Mouse (Mus musculus): ENCODE measurements around the gene Zbed6. TPM values are rescaled to one million over a fixed set of nuclear protein-coding genes. Genes with fewer than 3 reads are reported as not detected.
"Not testable (repeated sequence)": the region's sequence is repeated elsewhere in the genome, so short reads cannot be mapped to it uniquely, and the experiment has no call there.

Gene Zbed6
- polyA plus RNA-seq (2014; fragmentation: Nextera tagmentation; extraction: Ambion mirVana), result not detected in 2 replicates

GRCm38 (mm10) chr1:133660466-133661202 is at the start of gene Zbed6:
Zbed6 (minus strand) TSS chr1:133660885.
- H3K27me3 ChIP-seq (ENCODE audit: control insufficient read depth, insufficient read depth, low read length), result no peaks in the 10 kb centered on the region

GRCm38 (mm10) chr1:133709292-133709691 is 48.6 kb upstream of the Zbed6 start:
- Histone ChIP-seq H3K4me2 (ENCODE audit: low read depth) (no peak overlapping the region), H3K9ac (ENCODE audit: low read length) (no peak overlapping the region), H3K9me3 (ENCODE audit: control insufficient read depth, low read length) (no peaks in the 10 kb centered on the region), H3K27ac (ENCODE audit: low read depth, low read length) (no peak overlapping the region), H3K4me3 (ENCODE audit: low read depth, low read length) (no peak overlapping the region), H3K4me1 (ENCODE audit: control insufficient read depth, insufficient read depth, low read length) (no peaks in the 10 kb centered on the region), H3K27me3 (ENCODE audit: control insufficient read depth, insufficient read depth, low read length) (no peaks in the 10 kb centered on the region), H3K36me3 (ENCODE audit: control insufficient read depth, insufficient read depth, low read length) (no peaks in the 10 kb centered on the region)
- 83% methylated on average over 3 of the region's 3 CpGs for WGBS
- ATAC-seq (ENCODE audit: insufficient read depth, low FRiP score, low TSS enrichment) (no peak), DNase-seq (ENCODE audit: low spot score) (no peak)

More at GRCm38 (mm10) chr1:133660466-133661202, at the start of gene Zbed6:
- WGBS, result under 1% methylated on average over 39 of the region's 41 CpGs
- H3K4me3 ChIP-seq (ENCODE audit: low read depth, low read length), result peak within 1 kb of the TSS; percentile 70
- peaks cover 11% of the 10 kb centered on the region; the same call in 1 of the 2 replicates for H3K4me1 ChIP-seq (ENCODE audit: control insufficient read depth, insufficient read depth, low read length)
- DNase-seq (ENCODE audit: low spot score), result peak; percentile 74
- H3K4me2 ChIP-seq (ENCODE audit: low read depth), result peak within 1 kb of the TSS; percentile 83
- no peaks in the 10 kb centered on the region for H3K9me3 ChIP-seq (ENCODE audit: control insufficient read depth, low read length)
- H3K27ac ChIP-seq (ENCODE audit: low read depth, low read length), result peak within 1 kb of the TSS; percentile 77
- peaks cover 4% of the 10 kb centered on the region; the same call in 1 of the 2 replicates for H3K36me3 ChIP-seq (ENCODE audit: control insufficient read depth, insufficient read depth, low read length)
- ATAC-seq (ENCODE audit: insufficient read depth, low FRiP score, low TSS enrichment), result peak; percentile 87
- peak within 1 kb of the TSS; percentile 69 for H3K9ac ChIP-seq (ENCODE audit: low read length)

GRCm38 (mm10) chr1:133701824-133702223 is 41.1 kb upstream of the Zbed6 start:
- not testable (repeated sequence) for DNase-seq (ENCODE audit: low spot score); H3K9ac ChIP-seq (ENCODE audit: low read length); H3K4me1 ChIP-seq (ENCODE audit: control insufficient read depth, insufficient read depth, low read length); H3K27ac ChIP-seq (ENCODE audit: low read depth, low read length); H3K4me2 ChIP-seq (ENCODE audit: low read depth); H3K36me3 ChIP-seq (ENCODE audit: control insufficient read depth, insufficient read depth, low read length); H3K27me3 ChIP-seq (ENCODE audit: control insufficient read depth, insufficient read depth, low read length); ATAC-seq (ENCODE audit: insufficient read depth, low FRiP score, low TSS enrichment); H3K9me3 ChIP-seq (ENCODE audit: control insufficient read depth, low read length); H3K4me3 ChIP-seq (ENCODE audit: low read depth, low read length)
- WGBS, result 7% methylated on average over 1 of the region's 2 CpGs

- no peak overlapping the region for H3K4me3 ChIP-seq (ENCODE audit: low read depth, low read length)
- H3K9me3 ChIP-seq (ENCODE audit: control insufficient read depth, low read length), result no peaks in the 10 kb centered on the region
- no peak overlapping the region for H3K4me2 ChIP-seq (ENCODE audit: low read depth)
- 0 out of 2 replicates have a peak, but pooled peaks cover 4% of the 10 kb centered on the region for H3K4me1 ChIP-seq (ENCODE audit: control insufficient read depth, insufficient read depth, low read length)
- no peaks in the 10 kb centered on the region for H3K27me3 ChIP-seq (ENCODE audit: control insufficient read depth, insufficient read depth, low read length)
- no peaks in the 10 kb centered on the region for H3K36me3 ChIP-seq (ENCODE audit: control insufficient read depth, insufficient read depth, low read length)
- no peak overlapping the region for H3K27ac ChIP-seq (ENCODE audit: low read depth, low read length)
- no peak for ATAC-seq (ENCODE audit: insufficient read depth, low FRiP score, low TSS enrichment)
- no peak overlapping the region for H3K9ac ChIP-seq (ENCODE audit: low read length)
- 93% methylated on average over 12 of the region's 12 CpGs for WGBS
- DNase-seq (ENCODE audit: low spot score), result no peak
Measured at GRCm38 (mm10) chr1:133697935-133698620, 37.4 kb upstream of the Zbed6 start.

GRCm38 (mm10) chr1:133695901-133696300 is 35.2 kb upstream of the Zbed6 start:
- Histone ChIP-seq H3K9ac (ENCODE audit: low read length) (no peak overlapping the region), H3K36me3 (ENCODE audit: control insufficient read depth, insufficient read depth, low read length) (no peaks in the 10 kb centered on the region), H3K27ac (ENCODE audit: low read depth, low read length) (no peak overlapping the region), H3K4me1 (ENCODE audit: control insufficient read depth, insufficient read depth, low read length) (0 out of 2 replicates have a peak, but pooled peaks cover 4% of the 10 kb centered on the region), H3K4me3 (ENCODE audit: low read depth, low read length) (no peak overlapping the region), H3K4me2 (ENCODE audit: low read depth) (no peak overlapping the region), H3K9me3 (ENCODE audit: control insufficient read depth, low read length) (no peaks in the 10 kb centered on the region), H3K27me3 (ENCODE audit: control insufficient read depth, insufficient read depth, low read length) (no peaks in the 10 kb centered on the region)
- no peak for DNase-seq (ENCODE audit: low spot score)
- no peak for ATAC-seq (ENCODE audit: insufficient read depth, low FRiP score, low TSS enrichment)
- WGBS, result 50% methylated on average over 7 of the region's 7 CpGs

GRCm38 (mm10) chr1:133694876-133695275 is 34.2 kb upstream of the Zbed6 start:
- Histone ChIP-seq H3K4me2 (ENCODE audit: low read depth) (no peak overlapping the region), H3K9ac (ENCODE audit: low read length) (no peak overlapping the region), H3K4me3 (ENCODE audit: low read depth, low read length) (no peak overlapping the region), H3K9me3 (ENCODE audit: control insufficient read depth, low read length) (no peaks in the 10 kb centered on the region), H3K36me3 (ENCODE audit: control insufficient read depth, insufficient read depth, low read length) (no peaks in the 10 kb centered on the region), H3K27ac (ENCODE audit: low read depth, low read length) (no peak overlapping the region), H3K27me3 (ENCODE audit: control insufficient read depth, insufficient read depth, low read length) (no peaks in the 10 kb centered on the region), H3K4me1 (ENCODE audit: control insufficient read depth, insufficient read depth, low read length) (0 out of 2 replicates have a peak, but pooled peaks cover 4% of the 10 kb centered on the region)
- ATAC-seq (ENCODE audit: insufficient read depth, low FRiP score, low TSS enrichment), result no peak
- DNase-seq (ENCODE audit: low spot score), result no peak
- WGBS, result 100% methylated on average over 1 of the region's 1 CpGs

- Histone ChIP-seq H3K36me3 (ENCODE audit: control insufficient read depth, insufficient read depth, low read length) (no peaks in the 10 kb centered on the region), H3K27me3 (ENCODE audit: control insufficient read depth, insufficient read depth, low read length) (no peaks in the 10 kb centered on the region), H3K9ac (ENCODE audit: low read length) (no peak overlapping the region), H3K4me3 (ENCODE audit: low read depth, low read length) (no peak overlapping the region), H3K4me1 (ENCODE audit: control insufficient read depth, insufficient read depth, low read length) (0 out of 2 replicates have a peak, but pooled peaks cover 4% of the 10 kb centered on the region), H3K4me2 (ENCODE audit: low read depth) (no peak overlapping the region), H3K27ac (ENCODE audit: low read depth, low read length) (no peak overlapping the region), H3K9me3 (ENCODE audit: control insufficient read depth, low read length) (no peaks in the 10 kb centered on the region)
- 0% methylated on average over 1 of the region's 1 CpGs for WGBS
- DNase-seq (ENCODE audit: low spot score), result no peak
- no peak for ATAC-seq (ENCODE audit: insufficient read depth, low FRiP score, low TSS enrichment)
Measured at GRCm38 (mm10) chr1:133694301-133694700, 33.6 kb upstream of the Zbed6 start.

- no peak for ATAC-seq (ENCODE audit: insufficient read depth, low FRiP score, low TSS enrichment)
- Histone ChIP-seq H3K4me1 (ENCODE audit: control insufficient read depth, insufficient read depth, low read length) (0 out of 2 replicates have a peak, but pooled peaks cover 4% of the 10 kb centered on the region), H3K27ac (ENCODE audit: low read depth, low read length) (no peak overlapping the region), H3K4me2 (ENCODE audit: low read depth) (no peak overlapping the region), H3K36me3 (ENCODE audit: control insufficient read depth, insufficient read depth, low read length) (no peaks in the 10 kb centered on the region), H3K27me3 (ENCODE audit: control insufficient read depth, insufficient read depth, low read length) (no peaks in the 10 kb centered on the region), H3K9me3 (ENCODE audit: control insufficient read depth, low read length) (no peaks in the 10 kb centered on the region), H3K9ac (ENCODE audit: low read length) (no peak overlapping the region), H3K4me3 (ENCODE audit: low read depth, low read length) (no peak overlapping the region)
- DNase-seq (ENCODE audit: low spot score), result no peak
- WGBS, result 74% methylated on average over 11 of the region's 11 CpGs
Measured at GRCm38 (mm10) chr1:133693536-133694114, 32.9 kb upstream of the Zbed6 start.
